Mouse (Mus musculus) forebrain, embryonic 11.5 days (tissue): Measurements from ENCODE around the gene Ggcx. TPM values are rescaled to one million over a fixed set of nuclear protein-coding genes. Genes with fewer than 3 reads are reported as not detected.
A peak's percentile ranks its signal among the peaks of the same experiment; 100 is the strongest.

Experiments
- ATAC-seq: fragments of 200-750 bp; cut with Nextera tagmentation; replicated peaks from 2 replicates; pipeline ENCODE4 v1.8.0; 2017; ENCODE audit warnings: moderate TSS enrichment; ENCODE audit not compliant: low FRiP score
- DNase-seq: peaks from one replicate; pipeline ENCODE4 v3.0.0-alpha.2; 2017; ENCODE audit warnings: low spot score
- H3K27ac ChIP-seq: fragments of 300-500 bp; sonication (generic); 2 replicates; pipeline ENCODE4 v1.5.1; 2014; ENCODE audit warnings: low read depth, low read length
- H3K27me3 ChIP-seq: fragments of 300-500 bp; sonication (generic); 2 replicates; pipeline ENCODE4 v1.6.1; 2014; ENCODE audit warnings: mild to moderate bottlenecking, low read length, mixed read lengths; ENCODE audit not compliant: control insufficient read depth, insufficient read depth
- H3K36me3 ChIP-seq: fragments of 300-500 bp; sonication (generic); 2 replicates; pipeline ENCODE4 v1.6.1; 2014; ENCODE audit warnings: mild to moderate bottlenecking, low read length, moderate library complexity, mixed read lengths; ENCODE audit not compliant: control insufficient read depth, insufficient read depth
- H3K4me1 ChIP-seq: fragments of 300-500 bp; sonication (generic); replicated peaks from 2 replicates; pipeline ENCODE4 v1.6.1; 2014; ENCODE audit warnings: low read length, mixed read lengths; ENCODE audit not compliant: control insufficient read depth, insufficient read depth
- H3K4me2 ChIP-seq: fragments of 300-500 bp; sonication (generic); 2 replicates; pipeline ENCODE4 v1.6.1; 2014; ENCODE audit warnings: low read depth, mild to moderate bottlenecking, low read length, moderate library complexity, mixed read lengths; ENCODE audit not compliant: severe bottlenecking
- H3K4me3 ChIP-seq: fragments of 300-500 bp; sonication (generic); 2 replicates; pipeline ENCODE4 v1.5.1; 2014; ENCODE audit warnings: low read depth, low read length
- H3K9ac ChIP-seq: fragments of 300-500 bp; sonication (generic); 2 replicates; pipeline ENCODE4 v1.6.1; 2014; ENCODE audit warnings: low read length
- H3K9me3 ChIP-seq: fragments of 300-500 bp; sonication (generic); 2 replicates; pipeline ENCODE4 v1.6.1; 2016; ENCODE audit warnings: low read length, mixed read lengths; ENCODE audit not compliant: control insufficient read depth
- WGBS: fragments of 180-500 bp; shearing (Covaris S2); extraction: QIAGEN DNeasy Blood & Tissue Kit; methylation state at CpG from one replicate; pipeline ENCODE4 v1.1.7; 2014; 5-methylcytosine and 5-hydroxymethylcytosine counted together
- polyA plus RNA-seq: library from polyadenylated mRNA; unstranded; fragments of >200 nt; fragmentation: Nextera tagmentation; extraction: Ambion mirVana; gene quantifications from 2 replicates; pipeline ENCODE4 v1.2.1, GENCODE M21; 2014

Ggcx gene
- polyA plus RNA-seq, 1 experiment from 2014 or later, result 13.5 TPM

- H3K9ac ChIP-seq, result no peak overlapping the region
- H3K27me3 ChIP-seq, result no peaks in the 10 kb centered on the region
- H3K27ac ChIP-seq, result no peak overlapping the region
- no peak overlapping the region for H3K4me3 ChIP-seq
- H3K9me3 ChIP-seq, result no peaks in the 10 kb centered on the region
- H3K36me3 ChIP-seq, result no peaks in the 10 kb centered on the region
- no peak overlapping the region for H3K4me2 ChIP-seq
- 15% methylated on average over 3 of the region's 3 CpGs for WGBS
- H3K4me1 ChIP-seq, result no peaks in the 10 kb centered on the region
- peak; percentile 81 for DNase-seq
- ATAC-seq, result no peak
Observed at GRCm38 (mm10) chr6:72409567-72409966, 4.5 kb upstream of the Ggcx start.

- H3K4me3 ChIP-seq, result no peak overlapping the region
- no peaks in the 10 kb centered on the region for H3K36me3 ChIP-seq
- no peaks in the 10 kb centered on the region for H3K9me3 ChIP-seq
- H3K27me3 ChIP-seq, result no peaks in the 10 kb centered on the region
- WGBS, result 35% methylated on average over 1 of the region's 1 CpGs
- H3K27ac ChIP-seq, result no peak overlapping the region
- no peak overlapping the region for H3K9ac ChIP-seq
- no peak for ATAC-seq
- H3K4me1 ChIP-seq, result peaks cover 1% of the 10 kb centered on the region; the same call in 1 of the 2 replicates
- no peak for DNase-seq
- no peak overlapping the region for H3K4me2 ChIP-seq
Observed at GRCm38 (mm10) chr6:72410003-72410402, 4.1 kb upstream of the Ggcx start.

GRCm38 (mm10) chr6:72410518-72410917, 3.6 kb upstream of the Ggcx start:
- DNase-seq (no peak), ATAC-seq (no peak)
- Histone ChIP-seq H3K4me3 (no peak overlapping the region), H3K27ac (no peak overlapping the region), H3K4me1 (peaks cover 4% of the 10 kb centered on the region; the same call in 1 of the 2 replicates), H3K9me3 (no peaks in the 10 kb centered on the region), H3K36me3 (no peaks in the 10 kb centered on the region), H3K4me2 (no peak overlapping the region), H3K9ac (no peak overlapping the region), H3K27me3 (no peaks in the 10 kb centered on the region)
- WGBS, result 85% methylated on average over 7 of the region's 7 CpGs

GRCm38 (mm10) chr6:72415181-72415580, 1.1 kb downstream of the Ggcx start:
- no peaks in the 10 kb centered on the region for H3K27me3 ChIP-seq
- H3K9ac ChIP-seq, result no peak overlapping the region
- ATAC-seq (no peak), DNase-seq (no peak)
- H3K36me3 ChIP-seq, result no peaks in the 10 kb centered on the region
- no peaks in the 10 kb centered on the region for H3K9me3 ChIP-seq
- peak overlapping the region; percentile 73; the same call in 1 of the 2 replicates for H3K4me3 ChIP-seq
- no peak overlapping the region for H3K27ac ChIP-seq
- H3K4me1 ChIP-seq, result peaks cover 4% of the 10 kb centered on the region; the same call in 1 of the 2 replicates
- 87% methylated on average over 5 of the region's 5 CpGs for WGBS
- H3K4me2 ChIP-seq, result no peak overlapping the region

GRCm38 (mm10) chr6:72415964-72416772, 2.1 kb downstream of the Ggcx start:
- H3K36me3 ChIP-seq, result no peaks in the 10 kb centered on the region
- no peak overlapping the region for H3K4me3 ChIP-seq
- no peak overlapping the region for H3K9ac ChIP-seq
- no peak overlapping the region for H3K27ac ChIP-seq
- peaks cover 4% of the 10 kb centered on the region; the same call in 1 of the 2 replicates for H3K4me1 ChIP-seq
- H3K27me3 ChIP-seq, result no peaks in the 10 kb centered on the region
- no peak for DNase-seq
- no peak for ATAC-seq
- H3K4me2 ChIP-seq, result no peak overlapping the region
- H3K9me3 ChIP-seq, result no peaks in the 10 kb centered on the region
- WGBS, result 87% methylated on average over 7 of the region's 7 CpGs

GRCm38 (mm10) chr6:72418279-72418678, 4.2 kb downstream of the Ggcx start:
- no peak overlapping the region for H3K27ac ChIP-seq
- no peak overlapping the region for H3K9ac ChIP-seq
- H3K4me3 ChIP-seq, result no peak overlapping the region
- no peaks in the 10 kb centered on the region for H3K36me3 ChIP-seq
- no peaks in the 10 kb centered on the region for H3K27me3 ChIP-seq
- no peak for ATAC-seq
- H3K9me3 ChIP-seq, result no peaks in the 10 kb centered on the region
- no peak overlapping the region for H3K4me2 ChIP-seq
- 92% methylated on average over 4 of the region's 4 CpGs for WGBS
- H3K4me1 ChIP-seq, result peaks cover 4% of the 10 kb centered on the region; the same call in 1 of the 2 replicates
- DNase-seq, result no peak

GRCm38 (mm10) chr6:72419806-72420205, 5.7 kb downstream of the Ggcx start:
- no peak overlapping the region for H3K27ac ChIP-seq
- H3K9ac ChIP-seq, result no peak overlapping the region
- H3K36me3 ChIP-seq, result peaks cover 2% of the 10 kb centered on the region; the same call in 1 of the 2 replicates
- no peak overlapping the region for H3K4me3 ChIP-seq
- DNase-seq (no peak), ATAC-seq (no peak)
- 88% methylated on average over 1 of the region's 1 CpGs for WGBS
- H3K4me1 ChIP-seq, result peaks cover 4% of the 10 kb centered on the region; the same call in 1 of the 2 replicates
- H3K4me2 ChIP-seq, result no peak overlapping the region
- H3K27me3 ChIP-seq, result no peaks in the 10 kb centered on the region
- H3K9me3 ChIP-seq, result no peaks in the 10 kb centered on the region

GRCm38 (mm10) chr6:72420901-72421300, 6.8 kb downstream of the Ggcx start:
- Histone ChIP-seq H3K9ac (no peak overlapping the region), H3K36me3 (peaks cover 2% of the 10 kb centered on the region; the same call in 1 of the 2 replicates), H3K27me3 (no peaks in the 10 kb centered on the region), H3K4me1 (no peaks in the 10 kb centered on the region), H3K4me3 (no peak overlapping the region), H3K9me3 (no peaks in the 10 kb centered on the region), H3K4me2 (no peak overlapping the region), H3K27ac (no peak overlapping the region)
- no peak for DNase-seq
- ATAC-seq, result no peak
- WGBS, result 96% methylated on average over 10 of the region's 10 CpGs

- no peak overlapping the region for H3K4me2 ChIP-seq
- 92% methylated on average over 11 of the region's 11 CpGs for WGBS
- no peaks in the 10 kb centered on the region for H3K9me3 ChIP-seq
- no peak overlapping the region for H3K4me3 ChIP-seq
- peaks cover 2% of the 10 kb centered on the region; the same call in 1 of the 2 replicates for H3K36me3 ChIP-seq
- ATAC-seq (no peak), DNase-seq (no peak)
- no peaks in the 10 kb centered on the region for H3K27me3 ChIP-seq
- no peak overlapping the region for H3K9ac ChIP-seq
- no peak overlapping the region for H3K27ac ChIP-seq
- H3K4me1 ChIP-seq, result no peaks in the 10 kb centered on the region
Observed at GRCm38 (mm10) chr6:72425646-72426045, 11.5 kb downstream of the Ggcx start.
